Mouse (Mus musculus) NIH3T3 (cell line): ENCODE data around the gene Defb19.

Source experiments
- DNase-seq: peaks from one replicate; pipeline ENCODE4 v3.0.0-alpha.2; 2012; ENCODE audit warnings: low read depth

Gene Defb19

GRCm38 (mm10) chr2:152586926-152587560 lies 6.9 kb upstream of the Defb19 start:
- DNase-seq: peak; percentile 50

GRCm38 (mm10) chr2:152580612-152581011 lies 500 bp upstream of the Defb19 start:
- DNase-seq: no peak

GRCm38 (mm10) chr2:152573484-152573883 lies 6.6 kb downstream of the Defb19 start:
- no peak for DNase-seq

GRCm38 (mm10) chr2:152572114-152572794 lies 7.9 kb downstream of the Defb19 start, which contains the start of gene Defb21:
Defb21 (plus strand) TSS chr2:152572744.
- peak; percentile 22 for DNase-seq

GRCm38 (mm10) chr2:152570313-152570712 lies 9.8 kb downstream of the Defb19 start:
- no peak for DNase-seq

GRCm38 (mm10) chr2:152569881-152570280 lies 10.2 kb downstream of the Defb19 start:
- no peak for DNase-seq

GRCm38 (mm10) chr2:152569038-152569437 lies 11.1 kb downstream of the Defb19 start, which contains the start of gene Gm17416:
Gm17416 (plus strand) TSS chr2:152569338.
- DNase-seq: no peak

- no peak for DNase-seq
These were observed 23.5 kb downstream of the Defb19 start for GRCm38 (mm10) chr2:152556655-152557054.

- DNase-seq: peak; percentile 85
These were observed 26.2 kb downstream of the Defb19 start for GRCm38 (mm10) chr2:152553774-152554423.

GRCm38 (mm10) chr2:152548124-152548523 lies 32.0 kb downstream of the Defb19 start:
- DNase-seq: no peak

GRCm38 (mm10) chr2:152544691-152545090 lies 35.4 kb downstream of the Defb19 start:
- peak; percentile 68 for DNase-seq

- no peak for DNase-seq
These were observed 36.6 kb downstream of the Defb19 start for GRCm38 (mm10) chr2:152543478-152543877.

GRCm38 (mm10) chr2:152542897-152543296 lies 37.2 kb downstream of the Defb19 start:
- DNase-seq: no peak

GRCm38 (mm10) chr2:152541979-152542378 lies 38.1 kb downstream of the Defb19 start:
- DNase-seq: no peak

GRCm38 (mm10) chr2:152539944-152540710 lies 40.0 kb downstream of the Defb19 start, which contains the start of gene Defb29:
Defb29 (minus strand) TSS chr2:152540098.
- peak; percentile 8 for DNase-seq
